Mouse (Mus musculus) midbrain, embryonic 10.5 days (tissue): ENCODE data around the gene Fuca1. TPM values are rescaled to one million over a fixed set of nuclear protein-coding genes. Genes with fewer than 3 reads are reported as not detected.

ENCODE experiments used
- DNase-seq: peaks from one replicate; pipeline ENCODE4 v3.0.0-alpha.2; 2017; ENCODE audit warnings: low spot score
- H3K27ac ChIP-seq: fragments of 300-500 bp; sonication (generic); replicated peaks from 2 replicates; pipeline ENCODE4 v1.5.1; 2016; ENCODE audit warnings: mild to moderate bottlenecking
- H3K27me3 ChIP-seq: fragments of 300-500 bp; sonication (generic); 2 replicates; pipeline ENCODE4 v1.6.1; 2016; ENCODE audit warnings: low read depth, mild to moderate bottlenecking; ENCODE audit not compliant: poor library complexity, severe bottlenecking
- H3K36me3 ChIP-seq: fragments of 300-500 bp; sonication (generic); 2 replicates; pipeline ENCODE4 v1.6.1; 2016; ENCODE audit warnings: mild to moderate bottlenecking, moderate library complexity
- H3K4me1 ChIP-seq: fragments of 300-500 bp; sonication (generic); 2 replicates; pipeline ENCODE4 v1.6.1; 2016
- H3K4me3 ChIP-seq: fragments of 300-500 bp; sonication (generic); 2 replicates; pipeline ENCODE4 v1.5.1; 2016; ENCODE audit warnings: mild to moderate bottlenecking, moderate library complexity
- H3K9me3 ChIP-seq: fragments of 300-500 bp; sonication (generic); replicated peaks from 2 replicates; pipeline ENCODE4 v1.6.1; 2016; ENCODE audit warnings: mild to moderate bottlenecking
- WGBS: fragments of 180-500 bp; shearing (Covaris S2); methylation state at CpG from one replicate; pipeline ENCODE4 v1.1.7; 2016; 5-methylcytosine and 5-hydroxymethylcytosine counted together
- polyA plus RNA-seq: library from polyadenylated mRNA; unstranded; fragments of >200 nt; fragmentation: Nextera tagmentation; extraction: Ambion mirVana; gene quantifications from 2 replicates; pipeline ENCODE4 v1.2.1, GENCODE M21; 2016

Gene Fuca1
- polyA plus RNA-seq, 1 experiment from 2014 or later, result 54.0 TPM

GRCm38 (mm10) chr4:135951505-135951904, 31.0 kb downstream of the Fuca1 start:
- Histone ChIP-seq H3K4me3 (no peak overlapping the region), H3K4me1 (peaks cover 11% of the 10 kb centered on the region), H3K36me3 (peaks cover 48% of the 10 kb centered on the region), H3K27me3 (no peaks in the 10 kb centered on the region), H3K9me3 (peaks cover 4% of the 10 kb centered on the region; the same call in 1 of the 2 replicates), H3K27ac (no peak overlapping the region)
- WGBS, result 97% methylated on average over 3 of the region's 3 CpGs
- no peak for DNase-seq

- Histone ChIP-seq H3K4me3 (no peak overlapping the region), H3K9me3 (peaks cover 4% of the 10 kb centered on the region; the same call in 1 of the 2 replicates), H3K36me3 (peaks cover 48% of the 10 kb centered on the region), H3K27me3 (no peaks in the 10 kb centered on the region), H3K27ac (no peak overlapping the region), H3K4me1 (peaks cover 1% of the 10 kb centered on the region)
- no peak for DNase-seq
- 85% methylated on average over 3 of the region's 3 CpGs for WGBS
These were observed 32.6 kb downstream of the Fuca1 start for GRCm38 (mm10) chr4:135953179-135953578.

- H3K4me3 ChIP-seq, result no peak overlapping the region
- WGBS, result 19% methylated on average over 2 of the region's 2 CpGs
- peaks cover 4% of the 10 kb centered on the region; the same call in 1 of the 2 replicates for H3K9me3 ChIP-seq
- H3K36me3 ChIP-seq, result peaks cover 59% of the 10 kb centered on the region
- H3K4me1 ChIP-seq, result peaks cover 5% of the 10 kb centered on the region
- DNase-seq, result peak; percentile 71
- no peak overlapping the region for H3K27ac ChIP-seq
- H3K27me3 ChIP-seq, result no peaks in the 10 kb centered on the region
These were observed 33.7 kb downstream of the Fuca1 start for GRCm38 (mm10) chr4:135954241-135954640.

GRCm38 (mm10) chr4:135955886-135956285, 35.4 kb downstream of the Fuca1 start:
- H3K27me3 ChIP-seq, result no peaks in the 10 kb centered on the region
- no peak for DNase-seq
- no peak overlapping the region for H3K27ac ChIP-seq
- H3K4me3 ChIP-seq, result no peak overlapping the region
- WGBS, result 82% methylated on average over 9 of the region's 9 CpGs
- peaks cover 5% of the 10 kb centered on the region for H3K4me1 ChIP-seq
- H3K9me3 ChIP-seq, result peaks cover 4% of the 10 kb centered on the region; the same call in 1 of the 2 replicates
- H3K36me3 ChIP-seq, result peaks cover 68% of the 10 kb centered on the region

GRCm38 (mm10) chr4:135958354-135958753, 37.8 kb downstream of the Fuca1 start:
- no peak for DNase-seq
- Histone ChIP-seq H3K9me3 (no peaks in the 10 kb centered on the region), H3K4me3 (no peak overlapping the region), H3K4me1 (peaks cover 17% of the 10 kb centered on the region), H3K27ac (no peak overlapping the region), H3K27me3 (no peaks in the 10 kb centered on the region), H3K36me3 (peaks cover 52% of the 10 kb centered on the region)
- WGBS, result 62% methylated on average over 8 of the region's 8 CpGs

GRCm38 (mm10) chr4:135960717-135961116, 40.2 kb downstream of the Fuca1 start:
- 19% methylated on average over 5 of the region's 5 CpGs for WGBS
- peaks cover 45% of the 10 kb centered on the region for H3K36me3 ChIP-seq
- no peaks in the 10 kb centered on the region for H3K9me3 ChIP-seq
- no peak overlapping the region for H3K27ac ChIP-seq
- peaks cover 30% of the 10 kb centered on the region for H3K4me1 ChIP-seq
- H3K4me3 ChIP-seq, result no peak overlapping the region
- no peaks in the 10 kb centered on the region; the same call in 1 of the 2 replicates for H3K27me3 ChIP-seq
- DNase-seq, result peak; percentile 81

GRCm38 (mm10) chr4:135961709-135962108, 41.2 kb downstream of the Fuca1 start:
- 87% methylated on average over 5 of the region's 5 CpGs for WGBS
- DNase-seq, result no peak
- 0 out of 2 replicates have a peak overlapping the region, but pooled peaks have one; percentile 90 for H3K4me3 ChIP-seq
- peaks cover 47% of the 10 kb centered on the region for H3K36me3 ChIP-seq
- no peaks in the 10 kb centered on the region; the same call in 1 of the 2 replicates for H3K27me3 ChIP-seq
- H3K9me3 ChIP-seq, result no peaks in the 10 kb centered on the region
- H3K4me1 ChIP-seq, result peaks cover 30% of the 10 kb centered on the region
- no peak overlapping the region for H3K27ac ChIP-seq

- no peaks in the 10 kb centered on the region for H3K9me3 ChIP-seq
- H3K4me3 ChIP-seq, result peak overlapping the region; percentile 90
- H3K27me3 ChIP-seq, result no peaks in the 10 kb centered on the region; the same call in 1 of the 2 replicates
- no peak for DNase-seq
- peaks cover 30% of the 10 kb centered on the region for H3K4me1 ChIP-seq
- 91% methylated on average over 7 of the region's 7 CpGs for WGBS
- H3K27ac ChIP-seq, result no peak overlapping the region
- H3K36me3 ChIP-seq, result peaks cover 51% of the 10 kb centered on the region
These were observed 41.7 kb downstream of the Fuca1 start for GRCm38 (mm10) chr4:135962198-135962597.

- no peak for DNase-seq
- 5% methylated on average over 15 of the region's 15 CpGs for WGBS
These were observed 42.4 kb downstream of the Fuca1 start for GRCm38 (mm10) chr4:135962946-135963345.

GRCm38 (mm10) chr4:135963457-135964193, 43.1 kb downstream of the Fuca1 start, which contains the start of gene Gale:
Gene Gale (plus strand): TSS chr4:135963727.
- DNase-seq, result peak; percentile 97
- WGBS, result under 1% methylated on average over 56 of the region's 56 CpGs
- H3K36me3 ChIP-seq, result peaks cover 61% of the 10 kb centered on the region

More at GRCm38 (mm10) chr4:135962946-135963345, 42.4 kb downstream of the Fuca1 start:
- Histone ChIP-seq H3K36me3 (peaks cover 59% of the 10 kb centered on the region), H3K27ac (peak overlapping the region; percentile 92), H3K4me3 (peak overlapping the region; percentile 90), H3K27me3 (no peaks in the 10 kb centered on the region; the same call in 1 of the 2 replicates), H3K4me1 (peaks cover 30% of the 10 kb centered on the region), H3K9me3 (no peaks in the 10 kb centered on the region)

GRCm38 (mm10) chr4:135964426-135964825, 43.9 kb downstream of the Fuca1 start:
- Histone ChIP-seq H3K27ac (peak overlapping the region; percentile 92), H3K4me1 (peaks cover 37% of the 10 kb centered on the region), H3K4me3 (peak overlapping the region; percentile 90), H3K9me3 (no peaks in the 10 kb centered on the region), H3K36me3 (peaks cover 61% of the 10 kb centered on the region), H3K27me3 (no peaks in the 10 kb centered on the region; the same call in 1 of the 2 replicates)
- no peak for DNase-seq
- WGBS, result 4% methylated on average over 12 of the region's 12 CpGs

More at GRCm38 (mm10) chr4:135963457-135964193, 43.1 kb downstream of the Fuca1 start, which contains the start of gene Gale:
- H3K4me3 ChIP-seq, result peak within 1 kb of the TSS; percentile 90
- H3K4me1 ChIP-seq, result peaks cover 31% of the 10 kb centered on the region
- H3K9me3 ChIP-seq, result no peaks in the 10 kb centered on the region
- H3K27me3 ChIP-seq, result no peaks in the 10 kb centered on the region; the same call in 1 of the 2 replicates
- H3K27ac ChIP-seq, result peak within 1 kb of the TSS; percentile 92

- peaks cover 61% of the 10 kb centered on the region for H3K36me3 ChIP-seq
- H3K27me3 ChIP-seq, result no peaks in the 10 kb centered on the region; the same call in 1 of the 2 replicates
- 89% methylated on average over 9 of the region's 9 CpGs for WGBS
- H3K4me3 ChIP-seq, result peak overlapping the region; percentile 90
- H3K4me1 ChIP-seq, result peaks cover 37% of the 10 kb centered on the region
- DNase-seq, result no peak
- H3K27ac ChIP-seq, result no peak overlapping the region
- no peaks in the 10 kb centered on the region for H3K9me3 ChIP-seq
These were observed 44.6 kb downstream of the Fuca1 start for GRCm38 (mm10) chr4:135965113-135965512.

GRCm38 (mm10) chr4:135966283-135966682, 45.7 kb downstream of the Fuca1 start:
- Histone ChIP-seq H3K27ac (no peak overlapping the region), H3K9me3 (no peaks in the 10 kb centered on the region)

More at GRCm38 (mm10) chr4:135966283-135966682, 45.7 kb downstream of the Fuca1 start:
- no peaks in the 10 kb centered on the region; the same call in 1 of the 2 replicates for H3K27me3 ChIP-seq
- 0 out of 2 replicates have a peak overlapping the region, but pooled peaks have one; percentile 14 for H3K4me3 ChIP-seq
- H3K4me1 ChIP-seq, result peaks cover 46% of the 10 kb centered on the region
- no peak for DNase-seq
- peaks cover 66% of the 10 kb centered on the region for H3K36me3 ChIP-seq
- 92% methylated on average over 16 of the region's 16 CpGs for WGBS
